Mouse (Mus musculus) C2C12 (cell line): ENCODE measurements around the gene Pdlim3.

Experiments used
- CEBPB ChIP-seq: IDR thresholded peaks from one replicate; pipeline ENCODE4 v1.6.1; 2011; ENCODE audit warnings: low read depth, mild to moderate bottlenecking, control low read depth, moderate library complexity
- CTCF ChIP-seq: IDR thresholded peaks from one replicate; pipeline ENCODE4 v1.5.1; 2011; ENCODE audit not compliant: control insufficient read depth, insufficient read depth, insufficient read length
- MAX ChIP-seq: IDR thresholded peaks from one replicate; pipeline ENCODE4 v1.6.1; 2011; ENCODE audit warnings: mild to moderate bottlenecking, control low read depth
- USF1 ChIP-seq: IDR thresholded peaks from one replicate; pipeline ENCODE4 v1.6.1; 2011; ENCODE audit warnings: low read depth, mild to moderate bottlenecking, control low read depth, moderate library complexity

DNA sequence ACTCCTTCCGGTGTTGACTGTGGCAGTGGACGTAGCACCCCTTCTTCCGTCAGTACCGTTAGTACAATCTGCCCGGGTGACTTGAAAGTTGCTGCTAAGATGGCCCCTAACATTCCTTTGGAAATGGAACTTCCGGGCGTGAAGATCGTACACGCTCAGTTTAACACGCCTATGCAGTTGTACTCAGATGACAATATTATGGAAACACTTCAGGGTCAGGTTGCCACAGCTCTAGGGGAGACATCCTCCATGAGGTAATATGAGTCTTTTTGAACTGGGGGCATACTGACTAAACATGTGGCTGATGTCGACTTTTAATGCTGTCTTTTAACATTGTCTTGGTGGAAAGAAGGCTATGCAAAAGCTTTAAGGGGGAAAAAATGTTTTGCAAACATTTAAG, 28.4 kb downstream of the Pdlim3 start:
- TF ChIP-seq CEBPB: no peak
- no peak for TF ChIP-seq CTCF
- no peak for TF ChIP-seq USF1
- TF ChIP-seq MAX: no peak
